Mouse (Mus musculus): Measurements from ENCODE around the gene Esrra. TPM values are rescaled to one million over a fixed set of nuclear protein-coding genes. Genes with fewer than 3 reads are reported as not detected.

Esrra gene
- polyA plus RNA-seq, 1 experiment from 2014 or later: 13.7 TPM

- DNase-seq (ENCODE audit: low spot score): peak; percentile 94
Observed at GRCm38 (mm10) chr19:6941372-6942248, 20.0 kb upstream of the Esrra start, which contains the start of gene Bad. Gene Bad (plus strand): TSS chr19:6941861.

- no peak for DNase-seq (ENCODE audit: low spot score)
Observed at GRCm38 (mm10) chr19:6940396-6941351, 19.1 kb upstream of the Esrra start.

GRCm38 (mm10) chr19:6939106-6940002, 17.7 kb upstream of the Esrra start:
- no peak for DNase-seq (ENCODE audit: low spot score)

GRCm38 (mm10) chr19:6937541-6938465, 16.2 kb upstream of the Esrra start:
- DNase-seq (ENCODE audit: low spot score): no peak

- DNase-seq (ENCODE audit: low spot score): peak; percentile 52
Observed at GRCm38 (mm10) chr19:6936299-6936698, 14.7 kb upstream of the Esrra start.

- DNase-seq (ENCODE audit: low spot score): no peak
Observed at GRCm38 (mm10) chr19:6934195-6934977, 12.8 kb upstream of the Esrra start, which contains the start of gene Kcnk4. Gene Kcnk4 (minus strand): TSS chr19:6934515.

- DNase-seq (ENCODE audit: low spot score): no peak
Observed at GRCm38 (mm10) chr19:6933436-6934194, 12.0 kb upstream of the Esrra start.

GRCm38 (mm10) chr19:6933102-6933435, 11.5 kb upstream of the Esrra start:
- no peak for DNase-seq (ENCODE audit: low spot score)

GRCm38 (mm10) chr19:6932018-6932417, 10.4 kb upstream of the Esrra start:
- no peak for DNase-seq (ENCODE audit: low spot score)

- no peak for DNase-seq (ENCODE audit: low spot score)
Observed at GRCm38 (mm10) chr19:6931002-6931401, 9.4 kb upstream of the Esrra start.

- DNase-seq (ENCODE audit: low spot score): no peak
Observed at GRCm38 (mm10) chr19:6928080-6928479, 6.5 kb upstream of the Esrra start.

GRCm38 (mm10) chr19:6926559-6927255, 5.1 kb upstream of the Esrra start:
- peak; percentile 31 for DNase-seq (ENCODE audit: low spot score)

GRCm38 (mm10) chr19:6925611-6926329, 4.2 kb upstream of the Esrra start:
- DNase-seq (ENCODE audit: low spot score): no peak

GRCm38 (mm10) chr19:6925307-6925573, 3.6 kb upstream of the Esrra start, which contains the start of gene Catsperz:
Gene Catsperz (minus strand): TSS chr19:6925380.
- no peak for DNase-seq (ENCODE audit: low spot score)

- DNase-seq (ENCODE audit: low spot score): peak; percentile 79
Observed at GRCm38 (mm10) chr19:6924461-6925306, 3.1 kb upstream of the Esrra start.

Data from thymus, postnatal 0 days (tissue).